Mouse (Mus musculus): ENCODE results near the gene Nhej1. TPM values are rescaled to one million over a fixed set of nuclear protein-coding genes. Genes with fewer than 3 reads are reported as not detected.

The Nhej1 gene
- polyA plus RNA-seq, 2 experiments from 2014 or later = 5.4 to 6.3 TPM

GRCm38 (mm10) chr1:74927621-74928296 lies 197.2 kb downstream of the Nhej1 start:
- no peak for ATAC-seq

- ATAC-seq = no peak
Observed at GRCm38 (mm10) chr1:74926721-74927120, 198.3 kb downstream of the Nhej1 start.

- ATAC-seq = no peak
Observed at GRCm38 (mm10) chr1:74924464-74924863, 200.5 kb downstream of the Nhej1 start.

Other genes starting within 250 kb of the Nhej1 start
- not detected for gene Fev, start 239.8 kb downstream of the Nhej1 start, polyA plus RNA-seq (2017; shearing (Covaris generic))
- not detected for gene Cryba2, start 232.1 kb downstream of the Nhej1 start, polyA plus RNA-seq (2017; shearing (Covaris generic))
- gene Cfap65, start 189.6 kb downstream of the Nhej1 start, polyA plus RNA-seq (2017; shearing (Covaris generic)) = under 1 TPM in 1 of 2 experiments, not detected in 1; 0.07 TPM
- not detected for gene Ihh, start 173.5 kb downstream of the Nhej1 start, polyA plus RNA-seq (2017; shearing (Covaris generic))
- under 1 TPM in 1 of 2 experiments, not detected in 1; 0.46 TPM for gene Slc23a3, start 8.7 kb upstream of the Nhej1 start, polyA plus RNA-seq (2017; shearing (Covaris generic))
- gene Cnppd1, start 17.5 kb upstream of the Nhej1 start, polyA plus RNA-seq (2017; shearing (Covaris generic)) = 100 to 1,000 TPM; 114 to 125 TPM
- gene Retreg2, start 17.6 kb upstream of the Nhej1 start, polyA plus RNA-seq (2017; shearing (Covaris generic)) = 10 to 100 TPM; 15.1 to 27.4 TPM
- gene Zfand2b, start 43.4 kb upstream of the Nhej1 start, polyA plus RNA-seq (2017; shearing (Covaris generic)) = 10 to 100 TPM; 52.2 to 58.8 TPM
- gene Abcb6, start 55.2 kb upstream of the Nhej1 start, polyA plus RNA-seq (2017; shearing (Covaris generic)) = 1 to 10 TPM; 1.4 to 2.8 TPM
- 10 to 100 TPM; 14.1 to 17.1 TPM for gene Ankzf1, start 67.0 kb upstream of the Nhej1 start, polyA plus RNA-seq (2017; shearing (Covaris generic))
- 1 to 10 TPM; 9.9 TPM for gene Atg9a, start 67.0 kb upstream of the Nhej1 start, polyA plus RNA-seq (2017; shearing (Covaris generic))
- 10 to 100 TPM; 12.0 to 12.4 TPM for gene Glb1l, start 85.6 kb upstream of the Nhej1 start, polyA plus RNA-seq (2017; shearing (Covaris generic))
- gene Stk16, start 85.6 kb upstream of the Nhej1 start, polyA plus RNA-seq (2017; shearing (Covaris generic)) = 10 to 100 TPM; 45.7 to 65.1 TPM
- 100 to 1,000 TPM; 120 to 135 TPM for gene Tuba4a, start 94.7 kb upstream of the Nhej1 start, polyA plus RNA-seq (2017; shearing (Covaris generic))
- not detected for gene A630095N17Rik, start 106.9 kb upstream of the Nhej1 start, polyA plus RNA-seq (2017; shearing (Covaris generic))
- 1 to 10 TPM; 5.9 to 7.1 TPM for gene Dnajb2, start 111.2 kb upstream of the Nhej1 start, polyA plus RNA-seq (2017; shearing (Covaris generic))
- under 1 TPM; 0.37 to 0.47 TPM for gene Ptprn, start 139.3 kb upstream of the Nhej1 start, polyA plus RNA-seq (2017; shearing (Covaris generic))
- gene Resp18, start 153.2 kb upstream of the Nhej1 start, polyA plus RNA-seq (2017; shearing (Covaris generic)) = not detected
- gene Dnpep, start 192.8 kb upstream of the Nhej1 start, polyA plus RNA-seq (2017; shearing (Covaris generic)) = 10 to 100 TPM; 57.0 to 64.9 TPM
- gene Des, start 235.1 kb upstream of the Nhej1 start, polyA plus RNA-seq (2017; shearing (Covaris generic)) = not detected